Mouse (Mus musculus): ENCODE data around the gene Clasp2.

DNA sequence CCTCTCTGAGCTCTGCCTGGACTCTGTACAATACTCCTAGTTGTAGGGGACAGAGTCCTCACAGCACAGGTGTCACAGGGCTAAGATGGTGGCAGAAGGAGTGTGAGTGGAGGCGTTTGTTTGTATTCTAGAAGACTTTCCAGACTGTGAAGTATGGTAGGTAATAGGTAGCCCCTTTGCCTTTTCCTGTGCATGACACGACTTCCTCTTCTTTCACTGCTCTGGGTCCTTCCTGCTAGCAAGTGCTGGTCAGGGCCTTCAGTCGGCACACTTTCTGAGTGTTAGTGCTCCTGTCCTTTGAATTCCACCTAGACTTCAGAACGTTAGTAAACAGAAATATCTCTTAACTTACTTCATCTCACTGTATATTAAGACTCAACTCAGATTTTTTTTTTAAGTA, 29.4 kb downstream of the Clasp2 start:
- TF ChIP-seq POLR2A (IDR thresholded peaks at IDR 0.05; ENCODE audit: extremely low read depth, insufficient read depth, low read length) (no peak), CTCF (IDR thresholded peaks at IDR 0.05; ENCODE audit: low read depth, low read length) (no peak)

All from liver, adult 2 months (tissue).